Mouse (Mus musculus) hindbrain, embryonic 14.5 days (tissue): Measurements from ENCODE around the gene Slc35a1. TPM values are rescaled to one million over a fixed set of nuclear protein-coding genes. Genes with fewer than 3 reads are reported as not detected.
A peak's percentile ranks its signal among the peaks of the same experiment; 100 is the strongest.

Experiments
- ATAC-seq: fragments of 200-750 bp; cut with Nextera tagmentation; 2 replicates; pipeline ENCODE4 v1.8.0; 2017; ENCODE audit warnings: moderate number of reproducible peaks, mild to moderate bottlenecking, moderate TSS enrichment, moderate library complexity; ENCODE audit not compliant: low FRiP score
- DNase-seq: peaks from one replicate; pipeline ENCODE4 v3.0.0-alpha.2; 2015; ENCODE audit warnings: low spot score
- H3K27ac ChIP-seq: fragments of 300-500 bp; sonication (generic); 2 replicates; pipeline ENCODE4 v1.5.1; 2014; ENCODE audit warnings: mild to moderate bottlenecking, moderate library complexity
- H3K27me3 ChIP-seq: fragments of 300-500 bp; sonication (generic); 2 replicates; pipeline ENCODE4 v1.6.1; 2014; ENCODE audit warnings: mild to moderate bottlenecking, low read length, mixed read lengths; ENCODE audit not compliant: control insufficient read depth, insufficient read depth
- H3K36me3 ChIP-seq: fragments of 300-500 bp; sonication (generic); replicated peaks from 2 replicates; pipeline ENCODE4 v1.6.1; 2014; ENCODE audit not compliant: control insufficient read depth, insufficient read depth
- H3K4me1 ChIP-seq: fragments of 300-500 bp; sonication (generic); replicated peaks from 2 replicates; pipeline ENCODE4 v1.6.1; 2014; ENCODE audit warnings: antibody characterized with exemption, low read length, mixed read lengths; ENCODE audit not compliant: control insufficient read depth, insufficient read depth
- H3K4me2 ChIP-seq: fragments of 300-500 bp; sonication (generic); replicated peaks from 2 replicates; pipeline ENCODE4 v1.6.1; 2014; ENCODE audit warnings: mild to moderate bottlenecking, moderate library complexity
- H3K4me3 ChIP-seq: fragments of 300-500 bp; sonication (generic); replicated peaks from 2 replicates; pipeline ENCODE4 v1.5.1; 2014; ENCODE audit warnings: mild to moderate bottlenecking, low read length
- H3K9ac ChIP-seq: fragments of 300-500 bp; sonication (generic); 2 replicates; pipeline ENCODE4 v1.6.1; 2014
- H3K9me3 ChIP-seq: fragments of 300-500 bp; sonication (generic); 2 replicates; pipeline ENCODE4 v1.6.1; 2016; ENCODE audit warnings: low read length; ENCODE audit not compliant: control insufficient read depth
- WGBS: fragments of 180-500 bp; shearing (Covaris S2); extraction: QIAGEN DNeasy Blood & Tissue Kit; methylation state at CpG from one replicate; pipeline ENCODE4 v1.1.7; 2014; 5-methylcytosine and 5-hydroxymethylcytosine counted together
- polyA plus RNA-seq: library from polyadenylated mRNA; unstranded; fragments of >200 nt; fragmentation: Nextera tagmentation; extraction: Ambion mirVana; gene quantifications from 2 replicates; pipeline ENCODE4 v1.2.1, GENCODE M21; 2014

The Slc35a1 gene
- polyA plus RNA-seq, 1 experiment from 2014 or later: 47.3 TPM

GRCm38 (mm10) chr4:34715062-34715461 is 27.8 kb upstream of the Slc35a1 start:
- Histone ChIP-seq H3K4me2 (no peak overlapping the region), H3K9me3 (peaks cover under 1% of the 10 kb centered on the region; the same call in 1 of the 2 replicates), H3K4me1 (no peaks in the 10 kb centered on the region), H3K4me3 (no peak overlapping the region), H3K27ac (no peak overlapping the region), H3K27me3 (no peaks in the 10 kb centered on the region), H3K36me3 (no peaks in the 10 kb centered on the region), H3K9ac (no peak overlapping the region)
- DNase-seq (no peak), ATAC-seq (no peak)
- 91% methylated on average over 1 of the region's 1 CpGs for WGBS

DNA sequence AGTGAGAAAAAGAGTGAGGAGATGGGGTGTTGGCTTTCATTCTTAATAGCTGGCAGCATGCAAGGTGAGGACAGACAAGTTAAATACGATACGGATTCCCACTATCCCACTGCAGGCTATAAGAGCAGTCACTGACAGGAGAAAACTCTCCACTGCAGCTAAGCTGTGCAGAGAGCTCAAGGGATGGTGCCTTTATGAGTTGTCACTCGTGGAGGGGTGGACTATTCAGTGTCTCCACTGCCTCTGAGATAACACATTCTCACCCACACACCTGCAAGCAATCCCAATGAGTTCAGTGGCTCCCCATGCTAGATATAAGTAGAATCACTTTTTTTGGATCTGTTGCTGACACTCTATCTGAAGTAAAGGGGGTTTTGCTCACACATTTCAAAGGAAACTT is 20.9 kb upstream of the Slc35a1 start:
- Histone ChIP-seq H3K9me3 (no peaks in the 10 kb centered on the region), H3K36me3 (no peaks in the 10 kb centered on the region), H3K4me2 (no peak overlapping the region), H3K4me3 (no peak overlapping the region), H3K9ac (no peak overlapping the region), H3K27me3 (no peaks in the 10 kb centered on the region), H3K27ac (no peak overlapping the region), H3K4me1 (no peaks in the 10 kb centered on the region)
- DNase-seq (no peak), ATAC-seq (no peak)
- 82% methylated on average over 3 of the region's 3 CpGs for WGBS

- 77% methylated on average over 3 of the region's 3 CpGs for WGBS
- Histone ChIP-seq H3K9ac (no peak overlapping the region), H3K4me2 (no peak overlapping the region), H3K4me1 (no peaks in the 10 kb centered on the region), H3K4me3 (no peak overlapping the region), H3K9me3 (no peaks in the 10 kb centered on the region), H3K27ac (no peak overlapping the region), H3K36me3 (no peaks in the 10 kb centered on the region), H3K27me3 (no peaks in the 10 kb centered on the region)
- DNase-seq (no peak), ATAC-seq (no peak)
Observed at GRCm38 (mm10) chr4:34707248-34707647, 20.0 kb upstream of the Slc35a1 start.

GRCm38 (mm10) chr4:34703029-34703428 is 15.8 kb upstream of the Slc35a1 start:
- Histone ChIP-seq H3K4me2 (no peak overlapping the region), H3K27ac (no peak overlapping the region), H3K9me3 (no peaks in the 10 kb centered on the region), H3K4me3 (no peak overlapping the region), H3K36me3 (no peaks in the 10 kb centered on the region), H3K27me3 (no peaks in the 10 kb centered on the region), H3K4me1 (no peaks in the 10 kb centered on the region), H3K9ac (no peak overlapping the region)
- 74% methylated on average over 4 of the region's 4 CpGs for WGBS
- ATAC-seq: no peak
- DNase-seq: no peak

- Histone ChIP-seq H3K36me3 (no peaks in the 10 kb centered on the region), H3K4me1 (no peaks in the 10 kb centered on the region), H3K9me3 (no peaks in the 10 kb centered on the region), H3K4me3 (no peak overlapping the region), H3K27ac (no peak overlapping the region), H3K4me2 (no peak overlapping the region), H3K27me3 (no peaks in the 10 kb centered on the region), H3K9ac (no peak overlapping the region)
- ATAC-seq (no peak), DNase-seq (no peak)
- 98% methylated on average over 11 of the region's 11 CpGs for WGBS
Observed at GRCm38 (mm10) chr4:34702231-34702630, 15.0 kb upstream of the Slc35a1 start.

- Histone ChIP-seq H3K27ac (no peak overlapping the region), H3K4me1 (no peaks in the 10 kb centered on the region), H3K4me3 (no peak overlapping the region), H3K36me3 (no peaks in the 10 kb centered on the region), H3K27me3 (no peaks in the 10 kb centered on the region), H3K9me3 (no peaks in the 10 kb centered on the region), H3K9ac (no peak overlapping the region), H3K4me2 (no peak overlapping the region)
- WGBS: 48% methylated on average over 5 of the region's 5 CpGs
- DNase-seq: no peak
- no peak for ATAC-seq
Observed at GRCm38 (mm10) chr4:34701528-34701927, 14.3 kb upstream of the Slc35a1 start.

- Histone ChIP-seq H3K27me3 (no peaks in the 10 kb centered on the region), H3K27ac (peak overlapping the region; percentile 59; the same call in 1 of the 2 replicates), H3K36me3 (peaks cover 3% of the 10 kb centered on the region), H3K9ac (peak overlapping the region; percentile 25; the same call in 1 of the 2 replicates), H3K9me3 (no peaks in the 10 kb centered on the region), H3K4me1 (peaks cover 17% of the 10 kb centered on the region), H3K4me2 (peak overlapping the region; percentile 51), H3K4me3 (0 out of 2 replicates have a peak overlapping the region, but pooled peaks have one; percentile 67)
- DNase-seq (no peak), ATAC-seq (no peak)
- WGBS: 79% methylated on average over 3 of the region's 3 CpGs
Observed at GRCm38 (mm10) chr4:34688021-34688420, 783 bp upstream of the Slc35a1 start.

DNA sequence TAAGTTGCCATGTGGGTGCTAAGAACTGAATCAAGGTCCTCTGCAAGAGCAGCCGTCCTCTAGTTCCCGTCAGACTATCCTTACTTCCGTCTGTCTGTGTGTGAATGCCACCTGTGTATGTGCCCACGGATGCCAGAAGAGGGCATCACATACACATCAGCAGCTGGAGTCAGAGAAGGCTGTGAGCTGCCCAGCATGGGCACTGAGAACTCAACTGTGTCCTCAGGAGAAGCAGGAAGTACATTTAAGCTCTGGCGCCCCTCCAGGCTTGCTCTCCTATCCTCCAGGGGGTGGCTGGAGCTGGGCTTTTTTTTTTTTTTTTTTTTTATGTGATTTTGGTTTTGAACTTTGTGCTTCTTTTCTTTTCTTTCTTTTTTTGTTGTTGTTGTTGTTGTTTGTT is 6.7 kb downstream of the Slc35a1 start:
- Histone ChIP-seq H3K27ac (no peak overlapping the region), H3K9ac (no peak overlapping the region), H3K36me3 (peaks cover 41% of the 10 kb centered on the region), H3K4me1 (peaks cover 3% of the 10 kb centered on the region; the same call in 1 of the 2 replicates), H3K4me2 (no peak overlapping the region), H3K9me3 (no peaks in the 10 kb centered on the region), H3K27me3 (no peaks in the 10 kb centered on the region), H3K4me3 (no peak overlapping the region)
- ATAC-seq: no peak
- DNase-seq: no peak
- WGBS: 77% methylated on average over 5 of the region's 5 CpGs

GRCm38 (mm10) chr4:34673721-34674120 is 13.5 kb downstream of the Slc35a1 start:
- ATAC-seq: no peak
- Histone ChIP-seq H3K36me3 (peaks cover 56% of the 10 kb centered on the region), H3K27me3 (no peaks in the 10 kb centered on the region), H3K4me1 (no peaks in the 10 kb centered on the region), H3K4me3 (no peak overlapping the region), H3K27ac (no peak overlapping the region), H3K9ac (no peak overlapping the region), H3K4me2 (no peak overlapping the region), H3K9me3 (no peaks in the 10 kb centered on the region)
- DNase-seq: no peak
- 94% methylated on average over 5 of the region's 5 CpGs for whole genome bisulfite sequencing

GRCm38 (mm10) chr4:34667923-34668322 is 19.3 kb downstream of the Slc35a1 start:
- H3K9me3 ChIP-seq: no peaks in the 10 kb centered on the region
- H3K27ac ChIP-seq: no peak overlapping the region
- WGBS: 94% methylated on average over 5 of the region's 5 CpGs
- no peak overlapping the region for H3K4me2 ChIP-seq
- no peaks in the 10 kb centered on the region for H3K27me3 ChIP-seq
- no peak overlapping the region for H3K9ac ChIP-seq
- H3K4me1 ChIP-seq: no peaks in the 10 kb centered on the region
- H3K36me3 ChIP-seq: peaks cover 71% of the 10 kb centered on the region
- DNase-seq (no peak), ATAC-seq (no peak)
- H3K4me3 ChIP-seq: no peak overlapping the region
